Mouse (Mus musculus) liver, adult 2 months (tissue): ENCODE data around the gene 1500011B03Rik.

Source experiments
- CTCF ChIP-seq: fragments of 200-500 bp; IDR thresholded peaks from 2 replicates; pipeline ENCODE4 v1.5.1; 2011; ENCODE audit warnings: low read depth, low read length, control low read depth
- POLR2A ChIP-seq: fragments of 200-500 bp; IDR thresholded peaks from 2 replicates; pipeline ENCODE4 v1.6.1; 2011; ENCODE audit warnings: low read length, control low read depth; ENCODE audit not compliant: insufficient read depth; ENCODE audit errors: extremely low read depth

GRCm38 (mm10) chr5:114766686-114767085 is 56.6 kb downstream of the 1500011B03Rik start:
- no peak for TF ChIP-seq CTCF
- no peak for TF ChIP-seq POLR2A
